Mouse (Mus musculus) heart, postnatal 0 days (tissue): Measurements from ENCODE around the gene Erg.

Experiments
- CTCF ChIP-seq: IDR thresholded peaks from 2 replicates; pipeline ENCODE4 v1.5.1; 2016; ENCODE audit warnings: antibody characterized with exemption, control low read depth, low read depth
- EP300 ChIP-seq: IDR thresholded peaks from 2 replicates; pipeline ENCODE4 v1.6.1; 2016; ENCODE audit warnings: antibody characterized with exemption, low read depth

DNA sequence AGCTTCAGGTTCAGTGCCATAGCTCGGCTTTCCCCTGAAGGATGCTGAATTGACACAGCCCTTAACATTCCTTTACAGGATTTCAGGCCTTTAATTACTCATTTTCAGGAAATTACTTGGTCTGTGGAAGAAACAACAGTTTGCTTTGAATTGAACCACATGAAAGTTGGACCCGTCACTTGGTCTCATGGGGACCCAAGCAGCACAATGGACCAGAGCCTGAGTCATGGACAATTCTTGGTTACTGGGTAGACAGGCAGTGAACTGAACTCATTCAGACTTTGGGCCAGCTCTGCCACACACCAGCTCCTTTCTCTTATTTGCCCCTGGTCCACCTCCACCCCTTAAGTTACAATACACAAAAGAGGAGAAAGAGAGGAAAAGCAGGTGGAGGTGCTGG is 126.1 kb downstream of the Erg start:
- no peak for TF ChIP-seq CTCF
- TF ChIP-seq EP300: no peak
